Mouse (Mus musculus): ENCODE data around the gene Calr4. TPM values are rescaled to one million over a fixed set of nuclear protein-coding genes. Genes with fewer than 3 reads are reported as not detected.

Calr4 gene
- polyA plus RNA-seq, 1 experiment from 2014 or later, result not detected

GRCm38 (mm10) chr4:109238428-109239268, 4.4 kb downstream of the Calr4 start:
- WGBS (ENCODE audit: insufficient replicate concordance), result 79% methylated on average over 24 of the region's 24 CpGs
- Histone ChIP-seq H3K4me2 (no peak overlapping the region), H3K27me3 (no peaks in the 10 kb centered on the region), H3K9ac (no peak overlapping the region), H3K36me3 (replicated peaks) (no peaks in the 10 kb centered on the region), H3K27ac (replicated peaks) (no peak overlapping the region), H3K9me3 (replicated peaks) (no peaks in the 10 kb centered on the region), H3K4me1 (replicated peaks) (no peaks in the 10 kb centered on the region), H3K4me3 (replicated peaks) (no peak overlapping the region)
- no peak for ATAC-seq (ENCODE audit: insufficient read depth)

GRCm38 (mm10) chr4:109241221-109241620, 6.9 kb downstream of the Calr4 start:
- Histone ChIP-seq H3K27ac (replicated peaks) (no peak overlapping the region), H3K4me3 (replicated peaks) (no peak overlapping the region)
- ATAC-seq (ENCODE audit: insufficient read depth), result no peak

GRCm38 (mm10) chr4:109241934-109242333, 7.6 kb downstream of the Calr4 start:
- no peak overlapping the region for H3K9ac ChIP-seq
- ATAC-seq (ENCODE audit: insufficient read depth), result no peak
- no peaks in the 10 kb centered on the region for H3K36me3 ChIP-seq (replicated peaks)
- 56% methylated on average over 4 of the region's 4 CpGs for WGBS (ENCODE audit: insufficient replicate concordance)
- H3K9me3 ChIP-seq (replicated peaks), result no peaks in the 10 kb centered on the region
- no peak overlapping the region for H3K27ac ChIP-seq (replicated peaks)
- H3K4me1 ChIP-seq (replicated peaks), result no peaks in the 10 kb centered on the region
- no peak overlapping the region for H3K4me2 ChIP-seq
- H3K27me3 ChIP-seq, result no peaks in the 10 kb centered on the region
- no peak overlapping the region for H3K4me3 ChIP-seq (replicated peaks)

More at GRCm38 (mm10) chr4:109241221-109241620, 6.9 kb downstream of the Calr4 start:
- H3K27me3 ChIP-seq, result no peaks in the 10 kb centered on the region
- no peaks in the 10 kb centered on the region for H3K9me3 ChIP-seq (replicated peaks)
- H3K36me3 ChIP-seq (replicated peaks), result no peaks in the 10 kb centered on the region
- H3K4me2 ChIP-seq, result no peak overlapping the region
- no peaks in the 10 kb centered on the region for H3K4me1 ChIP-seq (replicated peaks)
- H3K9ac ChIP-seq, result no peak overlapping the region

- Histone ChIP-seq H3K36me3 (replicated peaks) (no peaks in the 10 kb centered on the region), H3K4me3 (replicated peaks) (no peak overlapping the region), H3K27ac (replicated peaks) (no peak overlapping the region), H3K9me3 (replicated peaks) (no peaks in the 10 kb centered on the region), H3K9ac (no peak overlapping the region), H3K27me3 (no peaks in the 10 kb centered on the region), H3K4me1 (replicated peaks) (no peaks in the 10 kb centered on the region), H3K4me2 (no peak overlapping the region)
- ATAC-seq (ENCODE audit: insufficient read depth), result no peak
- 58% methylated on average over 7 of the region's 7 CpGs for WGBS (ENCODE audit: insufficient replicate concordance)
Observed at GRCm38 (mm10) chr4:109244506-109244905, 10.2 kb downstream of the Calr4 start.

GRCm38 (mm10) chr4:109245016-109245620, 10.8 kb downstream of the Calr4 start:
- no peaks in the 10 kb centered on the region for H3K4me1 ChIP-seq (replicated peaks)
- H3K4me2 ChIP-seq, result no peak overlapping the region
- ATAC-seq (ENCODE audit: insufficient read depth), result no peak
- no peaks in the 10 kb centered on the region for H3K27me3 ChIP-seq
- H3K4me3 ChIP-seq (replicated peaks), result no peak overlapping the region
- H3K36me3 ChIP-seq (replicated peaks), result no peaks in the 10 kb centered on the region
- H3K9ac ChIP-seq, result no peak overlapping the region
- no peak overlapping the region for H3K27ac ChIP-seq (replicated peaks)
- no peaks in the 10 kb centered on the region for H3K9me3 ChIP-seq (replicated peaks)
- 54% methylated on average over 6 of the region's 6 CpGs for WGBS (ENCODE audit: insufficient replicate concordance)

GRCm38 (mm10) chr4:109251605-109252004, 17.3 kb downstream of the Calr4 start:
- Histone ChIP-seq H3K4me3 (replicated peaks) (no peak overlapping the region), H3K36me3 (replicated peaks) (no peaks in the 10 kb centered on the region), H3K9ac (no peak overlapping the region), H3K27ac (replicated peaks) (no peak overlapping the region), H3K4me1 (replicated peaks) (peaks cover 44% of the 10 kb centered on the region), H3K4me2 (peak overlapping the region; percentile 6; the same call in 1 of the 2 replicates), H3K27me3 (no peaks in the 10 kb centered on the region), H3K9me3 (replicated peaks) (no peaks in the 10 kb centered on the region)
- ATAC-seq (ENCODE audit: insufficient read depth), result no peak
- WGBS (ENCODE audit: insufficient replicate concordance), result 27% methylated on average over 3 of the region's 3 CpGs

- Histone ChIP-seq H3K9ac (no peak overlapping the region), H3K36me3 (replicated peaks) (no peaks in the 10 kb centered on the region), H3K27me3 (no peaks in the 10 kb centered on the region), H3K4me1 (replicated peaks) (peaks cover 50% of the 10 kb centered on the region), H3K4me3 (replicated peaks) (no peak overlapping the region), H3K9me3 (replicated peaks) (no peaks in the 10 kb centered on the region), H3K27ac (replicated peaks) (no peak overlapping the region), H3K4me2 (no peak overlapping the region)
- no peak for ATAC-seq (ENCODE audit: insufficient read depth)
- WGBS (ENCODE audit: insufficient replicate concordance), result 68% methylated on average over 4 of the region's 4 CpGs
Observed at GRCm38 (mm10) chr4:109252199-109252598, 17.9 kb downstream of the Calr4 start.

GRCm38 (mm10) chr4:109253664-109254151, 19.4 kb downstream of the Calr4 start:
- Histone ChIP-seq H3K4me2 (peak overlapping the region; percentile 49), H3K4me3 (replicated peaks) (peak overlapping the region; percentile 17; the same call in 1 of the 2 replicates), H3K27ac (replicated peaks) (peak overlapping the region; percentile 66), H3K27me3 (no peaks in the 10 kb centered on the region), H3K9ac (no peak overlapping the region), H3K4me1 (replicated peaks) (peaks cover 54% of the 10 kb centered on the region), H3K9me3 (replicated peaks) (no peaks in the 10 kb centered on the region), H3K36me3 (replicated peaks) (no peaks in the 10 kb centered on the region)
- no peak for ATAC-seq (ENCODE audit: insufficient read depth)
- WGBS (ENCODE audit: insufficient replicate concordance), result 14% methylated on average over 11 of the region's 11 CpGs

- H3K27ac ChIP-seq (replicated peaks), result peak overlapping the region; percentile 65
Observed at GRCm38 (mm10) chr4:109254511-109254910, 20.2 kb downstream of the Calr4 start.

GRCm38 (mm10) chr4:109255321-109255720, 21.0 kb downstream of the Calr4 start:
- no peak for ATAC-seq (ENCODE audit: insufficient read depth)
- Histone ChIP-seq H3K4me3 (replicated peaks) (no peak overlapping the region), H3K27ac (replicated peaks) (peak overlapping the region; percentile 65), H3K9me3 (replicated peaks) (no peaks in the 10 kb centered on the region), H3K36me3 (replicated peaks) (no peaks in the 10 kb centered on the region), H3K9ac (no peak overlapping the region), H3K27me3 (no peaks in the 10 kb centered on the region), H3K4me2 (peak overlapping the region; percentile 11; the same call in 1 of the 2 replicates), H3K4me1 (replicated peaks) (peaks cover 54% of the 10 kb centered on the region)
- 15% methylated on average over 2 of the region's 2 CpGs for WGBS (ENCODE audit: insufficient replicate concordance)

More at GRCm38 (mm10) chr4:109254511-109254910, 20.2 kb downstream of the Calr4 start:
- no peaks in the 10 kb centered on the region for H3K9me3 ChIP-seq (replicated peaks)
- H3K4me2 ChIP-seq, result peak overlapping the region; percentile 11
- no peak overlapping the region for H3K4me3 ChIP-seq (replicated peaks)
- H3K27me3 ChIP-seq, result no peaks in the 10 kb centered on the region
- peaks cover 54% of the 10 kb centered on the region for H3K4me1 ChIP-seq (replicated peaks)
- no peaks in the 10 kb centered on the region for H3K36me3 ChIP-seq (replicated peaks)
- WGBS (ENCODE audit: insufficient replicate concordance), result 14% methylated on average over 5 of the region's 5 CpGs
- ATAC-seq (ENCODE audit: insufficient read depth), result peak; percentile 74
- no peak overlapping the region for H3K9ac ChIP-seq

- no peak overlapping the region for H3K4me3 ChIP-seq (replicated peaks)
- WGBS (ENCODE audit: insufficient replicate concordance), result 22% methylated on average over 11 of the region's 11 CpGs
- no peaks in the 10 kb centered on the region for H3K36me3 ChIP-seq (replicated peaks)
- H3K4me1 ChIP-seq (replicated peaks), result peaks cover 54% of the 10 kb centered on the region
- no peaks in the 10 kb centered on the region for H3K27me3 ChIP-seq
- ATAC-seq (ENCODE audit: insufficient read depth), result peak; percentile 76
- H3K9me3 ChIP-seq (replicated peaks), result no peaks in the 10 kb centered on the region
- no peak overlapping the region for H3K9ac ChIP-seq
- H3K27ac ChIP-seq (replicated peaks), result peak overlapping the region; percentile 77
- H3K4me2 ChIP-seq, result peak overlapping the region; percentile 41
Observed at GRCm38 (mm10) chr4:109255727-109256417, 21.6 kb downstream of the Calr4 start.
